Mouse (Mus musculus) stomach, embryonic 16.5 days (tissue): ENCODE data around the gene Tbx1. TPM values are rescaled to one million over a fixed set of nuclear protein-coding genes. Genes with fewer than 3 reads are reported as not detected.

ENCODE experiments used
- ATAC-seq: fragments of 200-750 bp; cut with Nextera tagmentation; 2 replicates; pipeline ENCODE4 v1.8.0; 2017; ENCODE audit warnings: moderate number of reproducible peaks, moderate TSS enrichment; ENCODE audit not compliant: insufficient read depth, low FRiP score
- H3K27ac ChIP-seq: fragments of 300-500 bp; sonication (generic); 2 replicates; pipeline ENCODE4 v1.5.1; 2014; ENCODE audit warnings: low read length
- H3K27me3 ChIP-seq: fragments of 300-500 bp; sonication (generic); 2 replicates; pipeline ENCODE4 v1.6.1; 2014; ENCODE audit warnings: low read length, control low read depth, mixed read lengths; ENCODE audit not compliant: control insufficient read depth, insufficient read depth
- H3K36me3 ChIP-seq: fragments of 300-500 bp; sonication (generic); 2 replicates; pipeline ENCODE4 v1.6.1; 2014; ENCODE audit warnings: low read length; ENCODE audit not compliant: control insufficient read depth, insufficient read depth
- H3K4me1 ChIP-seq: fragments of 300-500 bp; sonication (generic); 2 replicates; pipeline ENCODE4 v1.6.1; 2014; ENCODE audit warnings: low read length, control low read depth, mixed read lengths; ENCODE audit not compliant: control insufficient read depth, insufficient read depth
- H3K4me2 ChIP-seq: fragments of 300-500 bp; sonication (generic); 2 replicates; pipeline ENCODE4 v1.6.1; 2014; ENCODE audit warnings: low read depth, low read length, mixed read lengths
- H3K4me3 ChIP-seq: fragments of 300-500 bp; sonication (generic); replicated peaks from 2 replicates; pipeline ENCODE4 v1.5.1; 2014; ENCODE audit warnings: mild to moderate bottlenecking, low read length
- H3K9ac ChIP-seq: fragments of 300-500 bp; sonication (generic); 2 replicates; pipeline ENCODE4 v1.6.1; 2014; ENCODE audit warnings: low read length
- H3K9me3 ChIP-seq: fragments of 300-500 bp; sonication (generic); replicated peaks from 2 replicates; pipeline ENCODE4 v1.6.1; 2016; ENCODE audit warnings: low read length, control low read depth; ENCODE audit not compliant: control insufficient read depth
- WGBS: fragments of 180-500 bp; shearing (Covaris S2); extraction: QIAGEN DNeasy Blood & Tissue Kit; methylation state at CpG from one replicate; pipeline ENCODE4 v1.1.7; 2014; 5-methylcytosine and 5-hydroxymethylcytosine counted together
- polyA plus RNA-seq: library from polyadenylated mRNA; unstranded; fragments of >200 nt; fragmentation: Nextera tagmentation; extraction: Ambion mirVana; gene quantifications from 2 replicates; pipeline ENCODE4 v1.2.1, GENCODE M21; 2015

Gene Tbx1
- polyA plus RNA-seq, 1 experiment from 2014 or later = 0.84 TPM

DNA sequence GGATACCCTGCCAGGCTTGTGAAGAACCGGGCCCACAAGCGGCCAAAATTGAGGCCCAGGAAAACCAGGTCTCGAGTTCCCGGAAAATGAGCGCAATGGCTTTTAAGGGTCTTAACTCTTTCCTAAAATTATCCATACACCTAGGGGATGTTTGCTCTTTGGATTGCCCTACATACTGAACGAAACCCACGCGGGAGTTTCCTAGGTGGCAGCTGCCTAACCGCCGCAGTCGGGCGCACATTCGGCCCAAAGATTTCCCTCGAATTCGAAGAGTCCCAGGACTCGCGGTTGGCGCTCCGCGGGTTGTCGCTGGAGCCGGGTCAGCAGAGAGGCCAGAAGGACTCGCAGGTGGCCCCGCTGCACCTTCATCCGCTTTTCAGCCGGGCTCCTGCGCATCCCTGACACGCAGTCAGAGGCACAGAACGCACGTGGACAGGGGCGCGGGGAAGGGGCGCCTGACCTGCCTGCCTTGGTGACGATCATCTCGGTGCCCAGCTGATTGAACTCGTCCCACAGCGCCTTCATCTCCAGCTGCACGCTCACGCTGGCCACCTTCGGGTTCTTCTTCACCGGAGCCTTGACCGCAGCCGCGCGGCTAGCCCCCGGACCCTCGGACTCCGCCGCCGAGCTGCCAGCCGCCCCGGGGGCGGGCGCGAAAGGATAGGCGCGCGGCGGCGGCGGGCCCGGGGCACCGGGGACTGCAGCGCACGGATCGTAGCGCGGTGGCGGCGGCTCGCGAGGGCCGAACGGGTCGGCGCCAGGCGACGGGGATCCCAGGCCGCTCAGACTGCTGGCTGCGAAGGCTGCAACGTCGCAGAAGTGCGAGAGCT is 4.2 kb downstream of the Tbx1 start:
- Histone ChIP-seq H3K4me3 (peak overlapping the region; percentile 49), H3K9ac (peak overlapping the region; percentile 66), H3K4me2 (peak overlapping the region; percentile 80), H3K27me3 (peaks cover 97% of the 10 kb centered on the region), H3K27ac (no peak overlapping the region), H3K9me3 (no peaks in the 10 kb centered on the region), H3K36me3 (no peaks in the 10 kb centered on the region), H3K4me1 (peaks cover 38% of the 10 kb centered on the region)
- 7% methylated on average over 83 of the region's 83 CpGs for WGBS
- no peak for ATAC-seq

DNA sequence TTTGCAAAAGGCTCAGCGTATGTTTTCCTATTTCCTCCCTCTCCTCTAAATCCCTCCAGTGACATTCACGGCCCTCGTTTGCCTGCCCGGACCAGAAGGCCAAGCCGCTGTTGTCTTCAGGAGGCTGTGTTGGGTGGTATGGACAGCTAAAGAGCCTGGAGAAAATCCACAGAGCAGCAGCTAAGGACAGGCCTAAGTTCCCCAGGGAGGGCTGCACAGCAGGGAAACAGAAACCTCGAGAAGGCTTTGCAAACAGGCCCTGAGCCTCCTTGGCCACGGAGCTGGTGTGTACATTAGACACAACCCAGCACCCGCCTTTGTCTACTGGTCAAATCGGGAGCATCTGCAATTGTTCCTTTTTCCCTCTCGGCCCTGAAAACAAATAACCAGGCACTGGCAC is 4.8 kb downstream of the Tbx1 start:
- 38% methylated on average over 10 of the region's 10 CpGs for WGBS

DNA sequence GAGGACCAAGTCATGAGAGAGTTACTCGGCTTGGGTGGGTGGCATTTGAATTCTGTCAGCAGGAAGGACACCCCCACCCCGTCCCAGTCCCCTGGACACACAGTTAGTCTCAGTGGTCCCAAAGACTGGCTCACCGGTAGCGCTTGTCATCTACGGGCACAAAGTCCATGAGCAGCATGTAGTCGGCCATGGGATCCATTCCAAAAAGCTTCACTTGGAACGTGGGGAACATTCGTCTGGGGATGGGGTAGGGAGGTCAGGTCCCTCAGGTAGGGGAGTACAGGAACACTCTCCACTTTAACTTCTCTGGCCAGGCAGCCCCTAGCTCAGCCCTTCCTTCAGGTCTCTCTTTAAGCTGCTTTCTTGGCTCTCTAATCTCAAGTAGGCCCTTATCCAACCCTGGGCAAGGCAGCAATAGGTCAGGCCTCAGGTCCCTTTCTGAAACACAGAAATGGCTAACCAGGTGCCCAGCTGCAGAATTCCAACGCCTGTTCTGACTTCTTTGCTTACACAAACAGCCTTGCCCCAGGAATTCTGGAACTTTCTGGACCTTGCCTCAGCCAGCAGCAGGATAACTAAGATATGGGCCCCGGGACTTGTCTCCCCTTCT is 5.5 kb downstream of the Tbx1 start:
- no peak overlapping the region for H3K27ac ChIP-seq
- H3K4me3 ChIP-seq = 0 out of 2 replicates have a peak overlapping the region, but pooled peaks have one; percentile 49
- H3K36me3 ChIP-seq = no peaks in the 10 kb centered on the region
- peak overlapping the region; percentile 2; the same call in 1 of the 2 replicates for H3K4me2 ChIP-seq
- H3K9me3 ChIP-seq = no peaks in the 10 kb centered on the region
- H3K4me1 ChIP-seq = peaks cover 29% of the 10 kb centered on the region
- no peak for ATAC-seq
- H3K27me3 ChIP-seq = peaks cover 97% of the 10 kb centered on the region
- 66% methylated on average over 10 of the region's 10 CpGs for WGBS
- H3K9ac ChIP-seq = no peak overlapping the region

More for the DNA sequence above, 4.8 kb downstream of the Tbx1 start:
- no peaks in the 10 kb centered on the region for H3K36me3 ChIP-seq
- peak overlapping the region; percentile 80 for H3K4me2 ChIP-seq
- peaks cover 34% of the 10 kb centered on the region for H3K4me1 ChIP-seq
- ATAC-seq = no peak
- H3K27me3 ChIP-seq = peaks cover 97% of the 10 kb centered on the region
- H3K9ac ChIP-seq = no peak overlapping the region
- no peaks in the 10 kb centered on the region for H3K9me3 ChIP-seq
- H3K27ac ChIP-seq = no peak overlapping the region
- peak overlapping the region; percentile 49 for H3K4me3 ChIP-seq

DNA sequence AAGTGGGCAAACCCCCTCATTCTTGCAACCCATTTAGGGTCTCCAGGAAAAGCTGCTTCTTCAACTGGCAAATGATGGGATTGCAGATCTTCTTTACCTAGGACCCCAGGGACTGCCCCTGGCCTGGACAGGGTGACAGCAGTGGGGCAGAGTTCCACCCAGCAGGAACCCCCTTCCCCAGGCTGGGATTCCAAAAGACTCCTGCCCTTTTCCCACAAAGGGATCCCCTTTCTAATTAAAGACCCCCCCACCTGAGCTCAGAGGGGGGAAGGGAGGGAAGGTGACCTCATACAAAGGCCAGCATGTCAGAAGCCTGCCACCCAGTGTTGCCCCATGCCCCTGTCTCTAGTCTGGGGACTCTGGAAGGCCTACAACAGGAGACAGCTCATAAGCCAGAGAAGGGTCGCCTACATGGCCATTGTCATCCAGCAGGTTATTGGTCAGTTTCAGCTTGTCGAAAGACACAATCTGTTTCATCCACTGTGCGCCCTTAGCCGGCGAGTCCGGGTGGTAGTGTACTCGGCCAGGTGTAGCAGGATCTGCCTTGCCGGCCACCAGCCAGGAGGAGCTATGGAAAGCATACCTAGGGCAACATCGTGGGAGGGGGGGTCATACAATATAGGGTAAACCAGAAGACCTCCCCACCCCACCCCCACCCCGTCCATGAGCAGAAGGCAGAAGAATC is 6.7 kb downstream of the Tbx1 start:
- H3K4me3 ChIP-seq = no peak overlapping the region
- no peak overlapping the region for H3K4me2 ChIP-seq
- no peaks in the 10 kb centered on the region for H3K9me3 ChIP-seq
- no peak for ATAC-seq
- no peak overlapping the region for H3K9ac ChIP-seq
- H3K4me1 ChIP-seq = peaks cover 26% of the 10 kb centered on the region
- WGBS = 54% methylated on average over 10 of the region's 10 CpGs
- no peak overlapping the region for H3K27ac ChIP-seq
- H3K36me3 ChIP-seq = no peaks in the 10 kb centered on the region
- H3K27me3 ChIP-seq = peaks cover 93% of the 10 kb centered on the region

DNA sequence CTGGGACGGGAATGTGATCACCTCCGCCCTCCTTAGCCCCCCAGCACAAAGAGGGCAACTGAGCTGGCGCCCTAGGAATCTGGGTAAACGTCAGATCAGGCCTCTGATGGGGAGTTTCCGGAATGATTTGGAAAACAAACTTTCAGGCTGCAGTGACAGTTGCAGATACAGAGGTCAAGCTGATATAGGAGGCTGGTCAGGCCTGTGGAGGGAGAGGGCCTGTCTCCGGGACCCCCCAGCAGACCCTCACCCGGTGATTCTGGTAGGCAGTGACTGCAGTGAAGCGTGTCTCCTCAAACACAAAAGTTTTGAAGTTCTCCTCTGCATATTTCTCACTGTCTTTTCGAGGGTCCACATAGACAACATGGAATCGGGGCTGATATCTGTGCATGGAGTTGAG is 7.3 kb downstream of the Tbx1 start:
- no peak for ATAC-seq
- Histone ChIP-seq H3K9ac (no peak overlapping the region), H3K4me2 (no peak overlapping the region), H3K4me3 (no peak overlapping the region), H3K36me3 (no peaks in the 10 kb centered on the region), H3K27me3 (peaks cover 87% of the 10 kb centered on the region), H3K9me3 (no peaks in the 10 kb centered on the region), H3K27ac (no peak overlapping the region), H3K4me1 (peaks cover 25% of the 10 kb centered on the region)
- WGBS = 46% methylated on average over 10 of the region's 10 CpGs

DNA sequence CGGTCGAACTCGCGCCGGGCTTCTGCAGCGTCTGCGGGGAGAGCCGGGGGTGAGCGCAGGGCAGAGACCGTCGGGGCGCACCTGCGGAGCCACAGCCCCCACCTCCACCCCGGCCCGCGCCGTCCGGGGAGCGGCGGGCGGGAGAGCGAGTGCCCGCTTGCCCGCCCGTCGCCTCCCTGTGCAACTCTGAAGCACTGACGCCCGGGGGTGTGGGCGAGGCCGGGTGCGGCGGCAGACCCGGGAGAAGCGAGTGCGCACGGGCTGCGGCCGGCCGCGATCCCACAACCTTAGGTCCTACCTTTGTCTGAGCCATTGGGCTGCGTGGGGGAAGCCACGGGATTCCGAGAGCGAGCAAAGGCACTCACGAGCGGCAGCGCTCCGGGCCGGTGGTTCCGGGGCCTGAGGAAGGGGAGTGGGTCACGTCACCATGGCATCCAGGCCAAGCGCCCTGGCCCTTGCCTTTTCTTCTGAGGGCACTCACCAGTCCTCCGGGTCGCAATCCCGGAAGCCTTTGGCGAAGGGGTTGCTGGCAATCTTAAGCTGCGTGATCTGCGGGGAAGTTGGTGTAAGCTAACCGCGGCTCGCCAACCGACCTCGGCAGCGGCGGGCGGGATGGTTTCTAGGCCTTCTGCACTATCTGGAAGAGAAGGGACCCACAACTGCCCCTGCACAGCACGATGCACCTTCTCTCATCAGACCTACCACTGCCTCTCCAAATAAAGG is 7.9 kb downstream of the Tbx1 start:
- H3K4me3 ChIP-seq = peak overlapping the region; percentile 44
- peaks cover 20% of the 10 kb centered on the region for H3K4me1 ChIP-seq
- no peaks in the 10 kb centered on the region for H3K9me3 ChIP-seq
- no peak overlapping the region for H3K27ac ChIP-seq
- WGBS = 5% methylated on average over 67 of the region's 67 CpGs
- H3K9ac ChIP-seq = 0 out of 2 replicates have a peak overlapping the region, but pooled peaks have one; percentile 5
- peak overlapping the region; percentile 64 for H3K4me2 ChIP-seq
- H3K27me3 ChIP-seq = peaks cover 83% of the 10 kb centered on the region
- no peak for ATAC-seq
- no peaks in the 10 kb centered on the region for H3K36me3 ChIP-seq

DNA sequence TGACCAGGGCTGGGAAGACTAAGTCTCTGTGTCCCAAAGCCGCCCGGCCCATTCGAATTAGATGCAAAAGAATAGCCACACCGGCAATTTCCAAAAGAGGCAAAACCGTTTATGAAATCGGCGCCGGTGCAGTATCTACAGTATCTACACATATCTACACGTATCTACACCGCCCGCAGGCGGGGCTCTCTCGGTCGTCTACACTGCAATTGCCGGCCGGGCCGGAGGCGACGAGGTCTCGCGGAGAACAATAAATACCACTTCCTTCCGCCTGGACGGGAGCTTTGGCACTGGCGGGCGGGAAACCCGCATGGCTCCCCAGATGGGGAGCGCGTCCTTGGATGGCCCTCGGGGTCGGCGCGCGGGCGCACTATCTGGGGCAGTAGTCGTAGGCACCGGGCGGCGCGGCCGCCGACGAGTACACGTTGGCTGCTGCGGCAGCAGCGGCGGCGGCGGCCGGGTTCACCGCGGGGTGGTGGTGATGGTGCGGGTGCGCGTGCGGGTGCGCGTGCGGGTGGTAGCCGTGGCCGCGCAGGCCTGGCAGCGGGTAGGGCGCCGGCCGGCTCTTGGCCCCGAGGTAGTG is 8.8 kb downstream of the Tbx1 start:
- Histone ChIP-seq H3K9ac (0 out of 2 replicates have a peak overlapping the region, but pooled peaks have one; percentile 5), H3K36me3 (no peaks in the 10 kb centered on the region), H3K4me3 (peak overlapping the region; percentile 44), H3K4me2 (peak overlapping the region; percentile 64), H3K4me1 (peaks cover 17% of the 10 kb centered on the region), H3K9me3 (no peaks in the 10 kb centered on the region), H3K27ac (no peak overlapping the region), H3K27me3 (peaks cover 81% of the 10 kb centered on the region)
- 2% methylated on average over 55 of the region's 66 CpGs for WGBS
- no peak for ATAC-seq

DNA sequence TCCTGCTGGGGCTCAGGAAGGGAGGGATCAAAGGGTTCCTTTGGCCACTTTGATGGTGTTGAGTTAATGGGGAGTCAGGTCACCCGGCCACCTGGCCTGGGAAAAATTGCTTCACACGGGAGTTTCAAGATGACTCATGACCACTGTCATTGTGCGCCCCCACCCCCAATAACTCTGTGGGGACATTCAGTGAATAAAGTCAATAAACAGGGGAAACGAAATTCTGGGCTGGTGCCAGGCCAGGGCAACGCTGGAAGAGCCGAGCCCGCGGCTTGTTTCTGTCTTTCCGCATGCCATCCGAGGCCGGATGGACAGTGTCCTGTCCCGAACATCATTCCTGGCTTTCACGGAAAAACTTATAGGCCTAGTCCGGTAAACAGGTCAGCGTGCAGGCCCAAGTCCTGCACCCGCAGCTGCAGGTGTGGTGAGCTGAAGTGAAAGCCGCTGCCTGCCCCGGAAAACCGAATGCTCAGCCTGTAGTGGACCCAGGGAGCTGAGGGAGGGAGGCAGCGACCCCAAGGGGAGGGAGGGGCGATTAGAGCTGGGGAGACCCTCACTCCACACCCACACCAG is 9.3 kb downstream of the Tbx1 start:
- H3K27me3 ChIP-seq = peaks cover 75% of the 10 kb centered on the region
- no peak overlapping the region for H3K27ac ChIP-seq
- H3K4me1 ChIP-seq = peaks cover 13% of the 10 kb centered on the region
- ATAC-seq = no peak
- H3K4me3 ChIP-seq = peak overlapping the region; percentile 44
- WGBS = 13% methylated on average over 21 of the region's 21 CpGs
- no peaks in the 10 kb centered on the region for H3K36me3 ChIP-seq
- no peaks in the 10 kb centered on the region for H3K9me3 ChIP-seq
- peak overlapping the region; percentile 64 for H3K4me2 ChIP-seq
- H3K9ac ChIP-seq = no peak overlapping the region
